26 mouse cellular contexts compared by ENCODE assay signal in genomic region chr12:99464291-99464690, GRCm38 (mm10).
DNase-seq lines count a peak whose midpoint lies in the region; ATAC-seq and TF ChIP-seq lines count a peak whose summit lies in the region.
"Had no signal": no experiment of that assay in that cellular context is flagged by ENCODE, and none has a peak within 500 bp of the region (broad histone marks: within the 10 kb centered on the region; RNA-seq: fewer than 3 reads in every experiment).

No protein-coding gene starts in this region.

- TF ChIP-seq CTCF in liver, postnatal 0 days (IDR thresholded peaks at IDR 0.05; ENCODE audit: low read depth) = no peak
- TF ChIP-seq CTCF in bone marrow macrophage, adult 2 months (IDR thresholded peaks at IDR 0.05; ENCODE audit: low read depth, low read length) = no peak

- H3K4me1 ChIP-seq in liver, postnatal 0 days (ENCODE audit: insufficient read depth) = peaks cover 13% of the 10 kb centered on the region
- peaks cover 15% of the 10 kb centered on the region for H3K4me1 ChIP-seq in liver, embryonic 11.5 days (replicated peaks; ENCODE audit: control insufficient read depth, insufficient read depth, low read length)
- peaks cover 30% of the 10 kb centered on the region for H3K4me1 ChIP-seq in bone marrow macrophage, adult 2 months (ENCODE audit: control insufficient read depth, insufficient read depth, low read length)

- H3K27me3 ChIP-seq in liver, postnatal 0 days (ENCODE audit: insufficient read depth, low read length) = no peaks in the 10 kb centered on the region
- no peaks in the 10 kb centered on the region for H3K27me3 ChIP-seq in liver, embryonic 11.5 days (replicated peaks; ENCODE audit: control insufficient read depth, insufficient read depth, low read length)
- H3K27me3 ChIP-seq: CH12.LX; embryonic facial prominence, embryonic 12.5 days; forebrain, embryonic 13.5 days; heart, embryonic 15.5 days; Patski had no signal

- no peak overlapping the region for H3K4me3 ChIP-seq in liver, postnatal 0 days (ENCODE audit: low read depth, low read length)
- H3K4me3 ChIP-seq in liver, embryonic 11.5 days (ENCODE audit: low read depth, low read length) = no peak overlapping the region
- H3K4me3 ChIP-seq in bone marrow macrophage, adult 2 months (ENCODE audit: insufficient read depth, low read length) = no peak overlapping the region
- H3K4me3 ChIP-seq: embryonic facial prominence, embryonic 12.5 days; forebrain, embryonic 13.5 days; gastrocnemius, adult 2 months; heart, adult 2 months; heart, embryonic 15.5 days; hindbrain, embryonic 10.5 days had no signal

- no peak overlapping the region for H3K9ac ChIP-seq in liver, postnatal 0 days (replicated peaks)
- no peak overlapping the region for H3K9ac ChIP-seq in liver, embryonic 11.5 days (ENCODE audit: low read depth, low read length)
- H3K9ac ChIP-seq: embryonic facial prominence, embryonic 12.5 days; forebrain, embryonic 13.5 days; forebrain, postnatal 0 days; heart, embryonic 15.5 days; hindbrain, embryonic 14.5 days had no signal

- H3K27ac ChIP-seq in liver, postnatal 0 days (ENCODE audit: low read depth) = no peak overlapping the region
- H3K27ac ChIP-seq in liver, embryonic 11.5 days (ENCODE audit: low read depth, low read length) = no peak overlapping the region
- peak overlapping the region; percentile 27; the same call in 1 of the 2 replicates for H3K27ac ChIP-seq in bone marrow macrophage, adult 2 months (ENCODE audit: insufficient read depth, low read depth, low read length)
- H3K27ac ChIP-seq: embryonic facial prominence, embryonic 12.5 days; forebrain, embryonic 13.5 days; gastrocnemius, adult 2 months; heart, adult 2 months; heart, embryonic 15.5 days; hindbrain, embryonic 10.5 days; hindbrain, embryonic 14.5 days had no signal

- H3K4me2 ChIP-seq in liver, postnatal 0 days (ENCODE audit: low read depth, low read length) = no peak overlapping the region
- H3K4me2 ChIP-seq in liver, embryonic 11.5 days = no peak overlapping the region
- H3K4me2 ChIP-seq: embryonic facial prominence, embryonic 12.5 days; forebrain, embryonic 13.5 days; heart, embryonic 11.5 days; heart, embryonic 15.5 days; hindbrain, embryonic 14.5 days had no signal

- no peak for ATAC-seq in liver, postnatal 0 days
- ATAC-seq in liver, embryonic 11.5 days (replicated peaks; ENCODE audit: low FRiP score) = no peak
- ATAC-seq in megakaryocyte, adult 5-6 weeks (ENCODE audit: poor library complexity, severe bottlenecking) = peak; percentile 70
- peak; percentile 46; the same call in 1 of the 2 replicates for ATAC-seq in monocyte, adult 5-6 weeks (replicated peaks; ENCODE audit: insufficient number of reproducible peaks, low FRiP score, low TSS enrichment, poor library complexity, severe bottlenecking)
- ATAC-seq: activated CD4-positive, CD25-positive, alpha-beta regulatory T cell, adult 4 months; forebrain, embryonic 13.5 days; forebrain, postnatal 0 days; Patski had no signal

- no peaks in the 10 kb centered on the region for H3K36me3 ChIP-seq in liver, postnatal 0 days (replicated peaks; ENCODE audit: insufficient read depth, low read length)
- H3K36me3 ChIP-seq in liver, embryonic 11.5 days (ENCODE audit: control insufficient read depth, insufficient read depth, low read length) = no peaks in the 10 kb centered on the region
- H3K36me3 ChIP-seq: embryonic facial prominence, embryonic 12.5 days; heart, embryonic 15.5 days; hindbrain, embryonic 10.5 days had no signal

- 49% methylated on average over 5 of the region's 5 CpGs for WGBS in liver, postnatal 0 days (ENCODE audit: insufficient replicate concordance)
- WGBS in liver, embryonic 11.5 days = 63% methylated on average over 5 of the region's 5 CpGs

- no peak for TF ChIP-seq POLR2A in bone marrow macrophage, adult 2 months (IDR thresholded peaks at IDR 0.05; ENCODE audit: borderline replicate concordance, low read depth, low read length)

- TF ChIP-seq EP300 in liver, postnatal 0 days (IDR thresholded peaks at IDR 0.05; ENCODE audit: low read depth) = no peak

- DNase-seq in liver, postnatal 0 days = peak; percentile 24
- no peak for DNase-seq in liver, embryonic 11.5 days (ENCODE audit: low spot score)
- no peak for DNase-seq in layer of hippocampus, adult 8-10 months (ENCODE audit: low spot score in 2 of 2)
- DNase-seq in ovary, postnatal 14 days (ENCODE audit: low spot score) = no peak
- no peak for DNase-seq in cerebellum, postnatal 14 days
- DNase-seq: adrenal gland, postnatal 25 days; cerebellum, adult 11 months; cerebellum, adult 8-10 months; cerebellum, postnatal 25 days; forebrain, postnatal 0 days; gastrocnemius, adult 2 months; gastrocnemius, postnatal 36 days; heart, adult 2 months; heart, postnatal 14 days had no signal

- H3K9me3 ChIP-seq in liver, postnatal 0 days (ENCODE audit: low read length) = no peaks in the 10 kb centered on the region
- no peaks in the 10 kb centered on the region for H3K9me3 ChIP-seq in liver, embryonic 11.5 days (ENCODE audit: control insufficient read depth, low read length)
- H3K9me3 ChIP-seq: embryonic facial prominence, embryonic 12.5 days; forebrain, embryonic 13.5 days; heart, embryonic 15.5 days; hindbrain, embryonic 10.5 days had no signal

Comparison
In these comparisons a context has a peak if more than half of its experiments do, and no peak if none do; other contexts are left out.
1. ATAC-seq: peak in megakaryocyte, adult 5-6 weeks (single experiment) and monocyte, adult 5-6 weeks (single experiment); none in liver, postnatal 0 days (single experiment) and liver, embryonic 11.5 days (single experiment).